Mouse (Mus musculus): ENCODE data around the gene Caskin1. TPM values are rescaled to one million over a fixed set of nuclear protein-coding genes. Genes with fewer than 3 reads are reported as not detected.

Gene Caskin1
- total RNA-seq, 2 experiments from 2014 or later = 110 to 140 TPM

- intact Hi-C loops (cut with DNase I) = no loop called here
- DNase-seq (ENCODE audit: low spot score in 2 of 2) = peak in 1 of 2 experiments; percentile 76
These were observed 362 bp downstream of the Caskin1 start for GRCm38 (mm10) chr17:24488662-24489264.

GRCm38 (mm10) chr17:24489265-24490030 lies 1.0 kb downstream of the Caskin1 start:
- intact Hi-C loops (cut with DNase I) = no loop called here
- DNase-seq (ENCODE audit: low spot score in 2 of 2) = peak; percentile 6 to 7

GRCm38 (mm10) chr17:24490399-24490798 lies 2.0 kb downstream of the Caskin1 start:
- intact Hi-C loops (cut with DNase I) = no loop called here
- DNase-seq (ENCODE audit: low spot score in 2 of 2) = peak; percentile 6 to 26

GRCm38 (mm10) chr17:24494627-24495335 lies 6.4 kb downstream of the Caskin1 start:
- intact Hi-C loops (cut with DNase I) = no loop called here

GRCm38 (mm10) chr17:24495443-24495842 lies 7.0 kb downstream of the Caskin1 start:
- intact Hi-C loops (cut with DNase I) = no loop called here

More at GRCm38 (mm10) chr17:24494627-24495335, 6.4 kb downstream of the Caskin1 start:
- DNase-seq (ENCODE audit: low spot score in 2 of 2) = no peak

GRCm38 (mm10) chr17:24496026-24496425 lies 7.6 kb downstream of the Caskin1 start:
- DNase-seq (ENCODE audit: low spot score in 2 of 2) = no peak
- intact Hi-C loops (cut with DNase I) = no loop called here

More at GRCm38 (mm10) chr17:24495443-24495842, 7.0 kb downstream of the Caskin1 start:
- DNase-seq (ENCODE audit: low spot score in 2 of 2) = peak; percentile 80 to 84

GRCm38 (mm10) chr17:24502208-24502607 lies 13.8 kb downstream of the Caskin1 start:
- DNase-seq (ENCODE audit: low spot score in 2 of 2) = no peak
- intact Hi-C loops (cut with DNase I) = no loop called here

GRCm38 (mm10) chr17:24504085-24504484 lies 15.7 kb downstream of the Caskin1 start:
- DNase-seq (ENCODE audit: low spot score in 2 of 2) = no peak
- intact Hi-C loops (cut with DNase I) = no loop called here

GRCm38 (mm10) chr17:24505286-24505955 lies 17.0 kb downstream of the Caskin1 start:
- intact Hi-C loops (cut with DNase I) = no loop called here

GRCm38 (mm10) chr17:24506332-24507070 lies 18.1 kb downstream of the Caskin1 start:
- peak; percentile 81 to 87 for DNase-seq (ENCODE audit: low spot score in 2 of 2)
- intact Hi-C loops (cut with DNase I) = no loop called here

More at GRCm38 (mm10) chr17:24505286-24505955, 17.0 kb downstream of the Caskin1 start:
- DNase-seq (ENCODE audit: low spot score in 2 of 2) = no peak

GRCm38 (mm10) chr17:24507129-24507664 lies 18.8 kb downstream of the Caskin1 start:
- intact Hi-C loops (cut with DNase I) = no loop called here
- no peak for DNase-seq (ENCODE audit: low spot score in 2 of 2)

- intact Hi-C loops (cut with DNase I) = no loop called here
These were observed 19.5 kb downstream of the Caskin1 start for GRCm38 (mm10) chr17:24507806-24508460.

GRCm38 (mm10) chr17:24513609-24514008 lies 25.2 kb downstream of the Caskin1 start:
- peak; percentile 63 to 66 for DNase-seq (ENCODE audit: low spot score in 2 of 2)
- intact Hi-C loops (cut with DNase I) = loop anchor here (5.0 kb wide), 1 partner anchor 36 kb away; the partner anchor contains the start of gene Mlst8

More at GRCm38 (mm10) chr17:24507806-24508460, 19.5 kb downstream of the Caskin1 start:
- DNase-seq (ENCODE audit: low spot score in 2 of 2) = no peak

- no peak for DNase-seq (ENCODE audit: low spot score in 2 of 2)
- intact Hi-C loops (cut with DNase I) = loop anchor here (5.0 kb wide), 1 partner anchor 37 kb away; the partner anchor contains the start of gene Mlst8
These were observed 26.2 kb downstream of the Caskin1 start for GRCm38 (mm10) chr17:24514270-24515257.

GRCm38 (mm10) chr17:24520450-24520849 lies 32.0 kb downstream of the Caskin1 start:
- no peak for DNase-seq (ENCODE audit: low spot score in 2 of 2)
- intact Hi-C loops (cut with DNase I) = no loop called here

GRCm38 (mm10) chr17:24524734-24525133 lies 36.3 kb downstream of the Caskin1 start:
- intact Hi-C loops (cut with DNase I) = no loop called here
- no peak for DNase-seq (ENCODE audit: low spot score in 2 of 2)

GRCm38 (mm10) chr17:24527315-24527714 lies 38.9 kb downstream of the Caskin1 start:
- no peak for DNase-seq (ENCODE audit: low spot score in 2 of 2)
- intact Hi-C loops (cut with DNase I) = no loop called here
